Mouse (Mus musculus): ENCODE data around the gene Nfx1.
"Not testable (repeated sequence)": the region's sequence is repeated elsewhere in the genome, so short reads cannot be mapped to it uniquely, and the experiment has no call there.

- TF ChIP-seq CTCF (conservative IDR thresholded peaks at IDR 0.05; ENCODE audit: low read length); POU5F1 (IDR thresholded peaks at IDR 0.05; ENCODE audit: borderline replicate concordance, low read length): not testable (repeated sequence)
Observed at GRCm38 (mm10) chr4:40934369-40934768, 36.3 kb upstream of the Nfx1 start.
